Mouse (Mus musculus) Patski (cell line): ENCODE data around the gene Prkcb. TPM values are rescaled to one million over a fixed set of nuclear protein-coding genes. Genes with fewer than 3 reads are reported as not detected.

Experiments
- ATAC-seq: fragments of 100-300 bp; one replicate; pipeline ENCODE4 v1.8.0; 2021
- CTCF ChIA-PET: fragments of 350-600 bp; sonication (Branson Sonifier 250); formaldehyde crosslinking; loops from one replicate; lab custom pipeline; 2022; ENCODE audit warnings: inconsistent platforms; lab: Charles Lee
- POLR2A ChIA-PET: fragments of 350-600 bp; sonication (Branson Sonifier 250); formaldehyde crosslinking; loops from one replicate; lab custom pipeline; 2022; ENCODE audit warnings: antibody characterized with exemption, inconsistent platforms; lab: Charles Lee
- DNase-seq: peaks from one replicate; pipeline ENCODE4 v3.0.0-alpha.2; 2011; ENCODE audit warnings: low read depth, low spot score
- H3K27me3 ChIP-seq: fragments of 371-371 bp; one replicate; pipeline ENCODE4 v1.5.1; 2021
- CTCF ChIP-seq: fragments of 100-300 bp; IDR thresholded peaks from one replicate; pipeline ENCODE4 v1.5.1; 2021
- in situ Hi-C: fragments of 300-500 bp; cut with MboI; formaldehyde crosslinking; loops from 3 replicates; pipeline ENCODE4 v1.11.1; 2018; ENCODE audit warnings: low pct_unique_long_range_greater_than_20kb, mixed read lengths
- polyA plus RNA-seq: library from polyadenylated mRNA; unstranded; gene quantifications from one replicate; pipeline ENCODE4 v1.2.3, GENCODE M21; 2021

Prkcb gene
- polyA plus RNA-seq, 1 experiment from 2014 or later: not detected

GRCm38 (mm10) chr7:122623753-122624152, 335.2 kb downstream of the Prkcb start:
- CTCF ChIA-PET: interaction anchor here (1.6 kb wide), 1 partner anchor 13 kb away, joined by 3 read pairs; no protein-coding TSS in a partner anchor
- ATAC-seq (no peak), DNase-seq (no peak)
- in situ Hi-C loops: no loop called here
- POLR2A ChIA-PET: no interaction called here
- no peak for TF ChIP-seq CTCF
- H3K27me3 ChIP-seq: no peaks in the 10 kb centered on the region

GRCm38 (mm10) chr7:122628050-122628449, 339.5 kb downstream of the Prkcb start:
- POLR2A ChIA-PET: no interaction called here
- ATAC-seq: no peak
- in situ Hi-C loops: no loop called here

GRCm38 (mm10) chr7:122630386-122630785, 341.8 kb downstream of the Prkcb start:
- DNase-seq (no peak), ATAC-seq (no peak)
- TF ChIP-seq CTCF: no peak
- H3K27me3 ChIP-seq: no peaks in the 10 kb centered on the region
- in situ Hi-C loops: no loop called here
- ChIA-PET CTCF (no interaction called here), POLR2A (no interaction called here)

More at GRCm38 (mm10) chr7:122628050-122628449, 339.5 kb downstream of the Prkcb start:
- DNase-seq: no peak
- CTCF ChIA-PET: no interaction called here
- TF ChIP-seq CTCF: no peak
- no peaks in the 10 kb centered on the region for H3K27me3 ChIP-seq

GRCm38 (mm10) chr7:122631151-122631550, 342.6 kb downstream of the Prkcb start:
- CTCF ChIA-PET: no interaction called here
- TF ChIP-seq CTCF: no peak
- no peak for DNase-seq
- in situ Hi-C loops: no loop called here
- no peak for ATAC-seq
- POLR2A ChIA-PET: no interaction called here
- no peaks in the 10 kb centered on the region for H3K27me3 ChIP-seq

- TF ChIP-seq CTCF: no peak
- no peaks in the 10 kb centered on the region for H3K27me3 ChIP-seq
- ChIA-PET CTCF (interaction anchor here (1.2 to 1.6 kb wide), 2 partner anchors 32 to 48 kb away, joined by 3 to 4 read pairs; no protein-coding TSS in a partner anchor), POLR2A (no interaction called here)
- in situ Hi-C loops: no loop called here
- ATAC-seq (no peak), DNase-seq (no peak)
Observed at GRCm38 (mm10) chr7:122632946-122633345, 344.4 kb downstream of the Prkcb start.

GRCm38 (mm10) chr7:122633463-122633862, 344.9 kb downstream of the Prkcb start:
- no peaks in the 10 kb centered on the region for H3K27me3 ChIP-seq
- ChIA-PET POLR2A (interaction anchor here (0.7 kb wide), 1 partner anchor 119 kb away, joined by 4 read pairs; no protein-coding TSS in a partner anchor), CTCF (interaction anchor here (1.2 to 1.7 kb wide), 3 partner anchors 11 to 48 kb away, joined by 3 to 5 read pairs (median 4); no protein-coding TSS in a partner anchor)
- DNase-seq (no peak), ATAC-seq (no peak)
- no peak for TF ChIP-seq CTCF
- in situ Hi-C loops: no loop called here

- H3K27me3 ChIP-seq: no peaks in the 10 kb centered on the region
- DNase-seq (no peak), ATAC-seq (no peak)
- no peak for TF ChIP-seq CTCF
- in situ Hi-C loops: no loop called here
- ChIA-PET POLR2A (no interaction called here), CTCF (no interaction called here)
Observed at GRCm38 (mm10) chr7:122643676-122644075, 355.1 kb downstream of the Prkcb start.

GRCm38 (mm10) chr7:122649306-122649705, 360.8 kb downstream of the Prkcb start:
- ChIA-PET CTCF (interaction anchor here (1.0 kb wide), 1 partner anchor 17 kb away, joined by 4 read pairs; no protein-coding TSS in a partner anchor), POLR2A (no interaction called here)
- no peak for TF ChIP-seq CTCF
- no peaks in the 10 kb centered on the region for H3K27me3 ChIP-seq
- ATAC-seq (no peak), DNase-seq (no peak)
- in situ Hi-C loops: no loop called here

GRCm38 (mm10) chr7:122652523-122652922, 364.0 kb downstream of the Prkcb start:
- ChIA-PET POLR2A (no interaction called here), CTCF (no interaction called here)
- no peak for TF ChIP-seq CTCF
- in situ Hi-C loops: no loop called here
- ATAC-seq (no peak), DNase-seq (no peak)
- no peaks in the 10 kb centered on the region for H3K27me3 ChIP-seq

- in situ Hi-C loops: no loop called here
- DNase-seq (no peak), ATAC-seq (no peak)
- CTCF ChIA-PET: no interaction called here
- no peak for TF ChIP-seq CTCF
- POLR2A ChIA-PET: no interaction called here
- H3K27me3 ChIP-seq: no peaks in the 10 kb centered on the region
Observed at GRCm38 (mm10) chr7:122656671-122657070, 368.1 kb downstream of the Prkcb start.

- CTCF ChIA-PET: no interaction called here
- POLR2A ChIA-PET: no interaction called here
- in situ Hi-C loops: no loop called here
Observed at GRCm38 (mm10) chr7:122657423-122658126, 369.0 kb downstream of the Prkcb start.

More at GRCm38 (mm10) chr7:122657423-122658126, 369.0 kb downstream of the Prkcb start:
- no peak for ATAC-seq
- no peak for DNase-seq
- no peaks in the 10 kb centered on the region for H3K27me3 ChIP-seq
- TF ChIP-seq CTCF: no peak
